Mouse (Mus musculus): Measurements from ENCODE around the gene Apc2.

Gene Apc2

GRCm38 (mm10) chr10:80292251-80293146 lies 3.3 kb upstream of the Apc2 start, which contains the start of gene Rps15:
Rps15 (plus strand) TSS chr10:80292453.
- intact Hi-C loops (cut with DNase I): loop anchor here (5.0 kb wide), 1 partner anchor 80 kb away; no protein-coding TSS in a partner anchor

DNA sequence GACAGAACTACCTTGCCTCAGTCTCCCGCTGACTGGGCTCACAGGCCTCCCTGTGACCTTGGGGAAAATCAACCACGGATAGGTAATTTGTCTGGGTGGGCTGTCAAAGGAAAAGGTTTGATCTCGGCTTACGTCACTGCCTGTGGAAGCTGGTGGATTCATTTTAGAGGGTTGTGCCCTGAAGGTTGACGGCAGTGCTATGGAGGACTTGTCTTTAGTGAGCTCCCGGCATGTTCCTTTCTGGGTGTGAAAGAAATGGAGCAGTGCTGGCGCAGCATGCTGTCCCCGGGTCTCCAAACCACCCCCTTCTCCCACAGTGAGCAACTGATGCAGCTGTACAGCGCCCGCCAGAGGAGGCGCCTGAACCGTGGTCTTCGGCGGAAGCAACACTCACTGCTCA lies 2.5 kb upstream of the Apc2 start:
- intact Hi-C loops (cut with DNase I): loop anchor here (5.0 kb wide), 1 partner anchor 79 kb away; no protein-coding TSS in a partner anchor

DNA sequence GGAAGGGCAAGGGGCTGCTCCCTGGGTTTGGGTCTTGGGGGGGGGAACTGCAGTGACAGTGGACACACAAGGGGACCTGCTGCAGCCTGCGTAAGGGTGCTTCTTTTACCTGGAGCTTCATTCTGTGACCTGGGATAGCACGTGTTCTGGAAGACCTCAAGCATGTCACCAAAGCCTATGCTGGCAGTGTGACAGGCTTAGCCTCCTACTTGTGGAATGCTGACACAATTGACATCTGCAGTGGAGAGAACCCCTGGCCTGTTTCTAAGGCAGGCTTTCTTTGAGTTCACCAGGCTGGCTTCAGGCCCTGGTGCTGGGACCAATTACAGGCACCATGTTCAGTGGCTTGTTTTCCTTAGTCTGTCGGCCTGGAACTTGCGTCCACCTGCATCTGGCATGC lies 1.5 kb upstream of the Apc2 start:
- intact Hi-C loops (cut with DNase I): loop anchor here (2.0 to 5.0 kb wide), 2 partner anchors 54 to 78 kb away; partner anchors contain the start of gene Adamtsl5

DNA sequence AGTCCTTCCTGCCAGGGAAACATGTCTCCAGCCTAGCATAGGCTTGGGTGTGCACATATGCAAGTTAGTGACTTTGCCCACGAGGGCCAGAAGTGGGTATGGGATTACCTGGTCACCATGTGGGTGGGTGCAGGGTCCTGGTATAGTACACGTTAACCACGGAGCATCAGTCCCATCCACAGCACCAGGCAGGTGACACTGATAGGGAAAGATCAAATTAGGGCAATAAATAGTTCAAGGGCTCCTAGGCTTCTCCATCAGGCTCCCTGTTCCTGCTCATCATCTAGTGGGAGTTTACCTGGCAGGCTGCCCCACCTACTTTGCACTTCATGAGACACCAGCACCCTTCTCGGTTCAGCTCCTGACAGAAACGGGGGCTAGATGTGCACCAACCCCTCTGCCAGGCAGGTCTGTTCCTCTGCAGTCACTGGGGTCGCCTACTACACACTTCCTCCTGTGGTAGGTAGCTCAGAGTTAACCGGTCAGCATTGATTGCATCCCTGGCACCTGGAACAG lies 931 bp upstream of the Apc2 start:
- intact Hi-C loops (cut with DNase I): loop anchor here (2.0 to 5.0 kb wide), 2 partner anchors 54 to 77 kb away; partner anchors contain the start of gene Adamtsl5

- intact Hi-C loops (cut with DNase I): no loop called here
Observed at GRCm38 (mm10) chr10:80296824-80297223, 1.0 kb downstream of the Apc2 start.

DNA sequence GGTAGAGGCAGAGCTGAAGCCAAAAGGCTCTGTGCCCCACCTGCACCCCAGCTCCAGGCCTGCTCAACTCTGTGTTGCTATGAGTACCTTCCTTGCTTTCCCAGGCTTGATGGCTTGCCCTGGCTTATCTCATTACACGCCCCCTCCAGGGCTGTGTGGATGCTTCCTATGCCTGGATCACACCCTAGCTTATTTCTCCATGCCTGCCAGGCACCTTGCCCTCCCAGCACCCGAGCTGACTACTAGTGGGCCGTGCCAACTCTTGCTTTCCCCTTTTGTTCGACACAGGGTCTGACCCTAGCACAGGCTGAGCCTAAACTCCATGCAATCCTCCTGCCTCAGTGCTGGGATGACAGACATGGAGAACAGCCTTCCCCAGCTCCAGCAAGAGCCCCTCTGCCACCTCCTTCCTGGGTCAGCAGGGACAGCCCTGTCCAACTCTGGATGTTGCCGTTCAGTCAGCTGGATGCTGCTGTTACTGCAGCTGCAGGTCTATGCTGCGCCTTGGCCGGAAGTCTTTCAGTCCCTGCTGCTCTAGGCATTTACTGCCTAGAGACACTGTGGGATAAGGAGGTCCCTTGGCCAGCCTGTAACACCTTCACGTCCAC lies 1.9 kb downstream of the Apc2 start:
- intact Hi-C loops (cut with DNase I): no loop called here

DNA sequence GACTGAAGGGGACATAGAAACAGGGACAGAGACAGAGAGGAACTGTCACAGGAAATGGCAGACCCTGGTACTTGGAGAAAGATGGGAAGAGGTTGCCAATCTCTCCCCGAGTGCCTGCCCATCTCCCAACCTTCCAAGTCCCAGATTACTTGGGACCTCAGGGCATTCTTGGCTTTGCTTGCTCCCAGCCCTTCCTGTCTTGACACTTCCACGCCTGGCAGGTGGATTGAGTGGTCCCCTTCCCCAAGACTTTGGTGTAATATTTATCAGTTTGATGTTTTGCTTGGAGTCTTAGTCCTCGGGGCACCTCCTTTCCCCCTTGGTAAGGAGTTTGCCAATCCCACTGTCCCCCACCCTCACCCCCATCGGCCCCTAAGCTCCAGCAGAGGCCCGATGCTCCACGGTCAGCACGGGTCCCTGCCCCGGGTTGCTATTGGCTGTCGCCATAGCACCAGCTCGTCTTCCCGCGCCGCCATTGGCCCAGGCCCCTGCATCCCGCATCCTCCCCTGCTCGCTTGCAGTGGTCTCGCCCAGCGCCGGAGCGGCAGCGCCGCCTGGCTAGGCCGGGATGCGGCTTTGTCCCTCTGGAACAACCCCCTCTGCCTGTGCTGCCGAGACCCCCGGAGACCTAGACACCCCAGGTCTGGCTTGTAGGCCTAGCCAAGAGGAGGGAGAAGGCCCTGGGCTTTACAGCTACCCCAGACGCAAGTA lies 2.9 kb downstream of the Apc2 start:
- intact Hi-C loops (cut with DNase I): no loop called here

- intact Hi-C loops (cut with DNase I): no loop called here
Observed at GRCm38 (mm10) chr10:80299301-80299700, 3.5 kb downstream of the Apc2 start.

DNA sequence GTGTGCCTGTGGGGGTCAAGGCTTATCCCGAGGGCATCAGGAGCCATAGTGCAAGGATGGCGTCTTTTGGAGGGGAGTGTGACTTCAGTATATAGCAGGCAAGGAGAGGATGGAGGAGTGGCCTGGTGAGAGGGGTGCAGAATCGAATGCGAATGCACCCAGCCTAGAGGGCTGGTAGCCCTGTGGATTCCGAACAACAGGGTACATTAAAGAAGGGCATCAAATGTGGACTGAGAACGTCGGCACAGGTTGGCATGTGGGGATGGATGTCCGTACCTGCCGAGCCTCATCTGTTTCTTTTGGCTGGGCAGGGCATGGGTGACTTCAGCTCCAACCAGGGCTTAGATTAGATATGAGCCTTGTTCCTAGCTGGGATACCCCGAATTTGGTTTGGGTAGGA lies 4.0 kb downstream of the Apc2 start:
- intact Hi-C loops (cut with DNase I): no loop called here

- intact Hi-C loops (cut with DNase I): no loop called here
Observed at GRCm38 (mm10) chr10:80300672-80301181, 5.0 kb downstream of the Apc2 start.

GRCm38 (mm10) chr10:80301256-80302081 lies 5.7 kb downstream of the Apc2 start:
- intact Hi-C loops (cut with DNase I): no loop called here

DNA sequence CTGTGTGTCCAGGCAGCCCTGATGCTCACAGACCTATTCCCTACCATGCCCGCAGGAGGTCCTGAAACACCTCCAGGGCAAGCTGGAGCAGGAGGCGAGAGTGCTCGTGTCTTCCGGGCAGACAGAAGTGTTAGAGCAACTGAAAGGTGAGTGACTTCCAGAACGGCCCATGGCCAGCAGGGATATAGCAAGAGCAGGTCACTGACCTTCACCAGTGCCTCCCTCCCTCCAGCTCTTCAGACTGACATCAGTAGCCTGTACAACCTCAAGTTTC lies 6.2 kb downstream of the Apc2 start:
- intact Hi-C loops (cut with DNase I): no loop called here

GRCm38 (mm10) chr10:80302471-80302881 lies 6.7 kb downstream of the Apc2 start:
- intact Hi-C loops (cut with DNase I): no loop called here

GRCm38 (mm10) chr10:80304458-80304857 lies 8.7 kb downstream of the Apc2 start:
- intact Hi-C loops (cut with DNase I): no loop called here

DNA sequence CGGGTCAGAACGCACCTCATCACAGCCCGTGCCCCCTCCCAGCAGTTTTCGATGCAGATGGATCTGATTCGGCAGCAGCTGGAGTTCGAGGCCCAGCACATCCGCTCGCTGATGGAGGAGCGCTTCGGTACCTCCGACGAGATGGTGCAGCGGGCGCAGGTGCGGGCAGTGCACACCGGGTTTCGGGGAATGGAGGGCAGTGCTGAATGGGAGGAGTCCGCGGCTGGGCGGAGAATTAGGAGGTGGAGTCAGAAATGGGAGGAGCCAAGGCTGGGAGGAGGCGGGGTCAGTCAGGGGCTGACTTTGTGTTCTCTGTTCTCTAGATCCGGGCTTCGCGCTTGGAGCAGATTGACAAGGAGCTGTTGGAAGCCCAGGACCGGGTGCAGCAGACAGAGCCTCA lies 9.1 kb downstream of the Apc2 start:
- intact Hi-C loops (cut with DNase I): no loop called here

DNA sequence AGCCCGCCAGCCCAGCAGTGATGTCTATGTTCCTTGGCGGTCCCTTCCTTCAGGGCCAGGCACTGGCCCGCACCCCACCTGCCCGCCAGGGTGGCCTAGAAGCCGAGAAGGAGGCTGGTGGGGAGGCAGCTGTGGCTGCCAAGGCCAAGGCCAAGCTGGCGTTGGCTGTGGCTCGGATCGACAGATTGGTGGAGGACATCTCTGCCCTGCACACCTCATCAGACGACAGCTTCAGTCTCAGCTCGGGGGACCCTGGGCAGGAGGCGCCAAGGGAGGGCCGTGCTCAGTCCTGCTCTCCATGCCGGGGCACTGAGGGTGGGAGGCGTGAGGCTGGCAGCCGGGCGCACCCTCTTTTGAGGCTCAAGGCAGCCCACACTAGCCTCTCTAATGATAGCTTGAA lies 15.8 kb downstream of the Apc2 start:
- intact Hi-C loops (cut with DNase I): no loop called here

- intact Hi-C loops (cut with DNase I): no loop called here
Observed at GRCm38 (mm10) chr10:80312586-80313504, 17.1 kb downstream of the Apc2 start.

- intact Hi-C loops (cut with DNase I): no loop called here
Observed at GRCm38 (mm10) chr10:80313627-80314201, 17.9 kb downstream of the Apc2 start.

GRCm38 (mm10) chr10:80314494-80315001 lies 18.8 kb downstream of the Apc2 start:
- intact Hi-C loops (cut with DNase I): no loop called here
